In the genomic region with DNA sequence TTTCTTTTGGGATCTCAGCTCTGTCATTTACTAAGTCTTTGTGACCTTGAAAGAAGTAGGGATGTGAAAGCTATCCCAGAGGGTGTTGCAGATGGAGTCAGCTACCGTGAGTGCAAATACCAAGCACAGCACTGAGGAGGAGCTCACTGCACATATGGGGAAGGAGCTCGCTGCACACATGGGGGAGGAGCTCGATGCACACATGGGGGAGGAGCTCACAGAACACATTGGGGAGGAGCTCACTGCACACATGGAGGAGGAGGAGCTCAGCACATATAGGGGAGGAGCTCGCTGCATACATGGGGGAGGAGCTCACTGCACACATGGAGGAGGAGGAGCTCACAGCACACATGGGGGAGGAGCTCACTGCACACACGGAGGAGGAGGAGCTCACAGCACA, we compare ENCODE assay signal across 14 mouse cellular contexts. TPM values are rescaled to one million over a fixed set of nuclear protein-coding genes. Genes with fewer than 3 reads are reported as not detected.
DNase-seq lines count a peak whose midpoint lies in the region; ATAC-seq and TF ChIP-seq lines count a peak whose summit lies in the region.
"Had no signal": no experiment of that assay in that cellular context is flagged by ENCODE, and none has a peak within 500 bp of the region (broad histone marks: within the 10 kb centered on the region; RNA-seq: fewer than 3 reads in every experiment).

No protein-coding gene starts in this region.

- H3K4me3 ChIP-seq in kidney, embryonic 16.5 days (ENCODE audit: low read length), result no peak overlapping the region
- H3K4me3 ChIP-seq in embryonic fibroblast, embryonic 13.5 days (ENCODE audit: insufficient read depth, low read length), result no peak overlapping the region
- H3K4me3 ChIP-seq: forebrain, embryonic 12.5 days; heart, embryonic 12.5 days; limb, embryonic 15.5 days; neural tube, embryonic 15.5 days had no signal

- H3K36me3 ChIP-seq in kidney, embryonic 16.5 days (ENCODE audit: insufficient read depth, low read length), result no peaks in the 10 kb centered on the region
- H3K36me3 ChIP-seq: forebrain, embryonic 12.5 days; heart, embryonic 12.5 days; limb, embryonic 15.5 days; neural tube, embryonic 15.5 days had no signal

- no peak overlapping the region for H3K4me2 ChIP-seq in kidney, embryonic 16.5 days (replicated peaks; ENCODE audit: low read depth, low read length)
- H3K4me2 ChIP-seq: forebrain, embryonic 12.5 days; heart, embryonic 12.5 days; hindbrain, embryonic 14.5 days; limb, embryonic 15.5 days; neural tube, embryonic 15.5 days had no signal

- DNase-seq in heart, adult 11 months, result peak; percentile 84
- no peak for DNase-seq in heart, postnatal 14 days
- no peak for DNase-seq in kidney, postnatal 25 days
- peak; percentile 74 for DNase-seq in 416B (ENCODE audit: low read depth)
- DNase-seq in adrenal gland, adult 18-20 months (ENCODE audit: low spot score in 2 of 2), result no peak
- no peak for DNase-seq in liver

- no peak for TF ChIP-seq CTCF in embryonic fibroblast, embryonic 13.5 days (IDR thresholded peaks at IDR 0.05; ENCODE audit: borderline replicate concordance, insufficient read depth, low read length)

- H3K27me3 ChIP-seq in kidney, embryonic 16.5 days (ENCODE audit: insufficient read depth, low read length), result no peaks in the 10 kb centered on the region
- H3K27me3 ChIP-seq: forebrain, embryonic 12.5 days; heart, embryonic 12.5 days; limb, embryonic 15.5 days; neural tube, embryonic 15.5 days had no signal

- peak overlapping the region; percentile 25; the same call in 1 of the 2 replicates for H3K27ac ChIP-seq in kidney, embryonic 16.5 days (ENCODE audit: low read length)
- peak overlapping the region; percentile 36 for H3K27ac ChIP-seq in embryonic fibroblast, embryonic 13.5 days (ENCODE audit: insufficient read depth, low read length)
- H3K27ac ChIP-seq: forebrain, embryonic 12.5 days; hindbrain, embryonic 14.5 days; limb, embryonic 15.5 days; neural tube, embryonic 15.5 days had no signal

- ATAC-seq in kidney, embryonic 16.5 days (ENCODE audit: low FRiP score, low TSS enrichment), result no peak
- ATAC-seq: lung, postnatal 0 days had no signal

- H3K9me3 ChIP-seq in kidney, embryonic 16.5 days (ENCODE audit: low read length), result no peaks in the 10 kb centered on the region
- H3K9me3 ChIP-seq: forebrain, embryonic 12.5 days; heart, embryonic 12.5 days; limb, embryonic 15.5 days; neural tube, embryonic 15.5 days had no signal

- H3K9ac ChIP-seq in kidney, embryonic 16.5 days (replicated peaks; ENCODE audit: low read length), result no peak overlapping the region
- H3K9ac ChIP-seq: forebrain, embryonic 12.5 days; heart, embryonic 12.5 days; hindbrain, embryonic 14.5 days; limb, embryonic 15.5 days; neural tube, embryonic 15.5 days had no signal

- TF ChIP-seq POLR2A in embryonic fibroblast, embryonic 13.5 days (IDR thresholded peaks at IDR 0.05; ENCODE audit: low read depth, low read length), result 0 out of 2 replicates have a peak, but pooled peaks have one; percentile 6

- WGBS in kidney, embryonic 16.5 days, result 73% methylated on average over 5 of the region's 5 CpGs

- H3K4me1 ChIP-seq in kidney, embryonic 16.5 days (ENCODE audit: insufficient read depth, low read length), result 0 out of 2 replicates have a peak, but pooled peaks cover 7% of the 10 kb centered on the region
- H3K4me1 ChIP-seq in embryonic fibroblast, embryonic 13.5 days (ENCODE audit: control insufficient read depth, insufficient read depth, low read length), result peaks cover 13% of the 10 kb centered on the region

- intact Hi-C loops in heart, postnatal 14 days (cut with DNase I), result loop anchor here (10.0 kb wide), 1 partner anchor 58 kb away; no protein-coding TSS in a partner anchor

RNA-seq across cellular contexts. Expression of a gene that starts 4.4 kb away (rescaled TPM):
- 10 to 100 TPM; 30.3 to 32.8 TPM for total RNA-seq in heart, postnatal 14 days (2021)
- 14.7 and 15.6 TPM in 2 replicates for polyA plus RNA-seq in kidney, embryonic 16.5 days (2015; fragmentation: Nextera tagmentation; extraction: Ambion mirVana)
- 60.0 and 74.9 TPM in 2 replicates for polyA plus RNA-seq in embryonic fibroblast, embryonic 13.5 days (2011; ENCODE audit: insufficient read length, low read depth, missing spikeins)
- total RNA-seq in adrenal gland, adult 18-20 months (2021), result 10 to 100 TPM; 71.3 to 76.9 TPM

Comparison
In these comparisons a context has a peak if more than half of its experiments do, and no peak if none do; other contexts are left out.
1. DNase-seq: peak in heart, adult 11 months (single experiment) and 416B (single experiment); none in heart, postnatal 14 days (0 of 2), kidney, postnatal 25 days (0 of 2), adrenal gland, adult 18-20 months (0 of 2) and liver (single experiment).